Mouse (Mus musculus) MEL (cell line): Measurements from ENCODE around the gene Mettl26.

Source experiments
- CHD2 ChIP-seq: IDR thresholded peaks from 2 replicates; pipeline ENCODE4 v1.6.1; 2011; ENCODE audit warnings: low read length, improper control_type of control experiment
- CTCF ChIP-seq, 3 experiments: IDR thresholded peaks in 2 of 3; conservative IDR thresholded peaks in 1 of 3; 2 replicates each; pipeline ENCODE4 v1.5.1; 2011 to 2012; ENCODE audit warnings: low read length in 3 of 3, low read depth in 2 of 3, mild to moderate bottlenecking in 2 of 3, improper control_type of control experiment in 1 of 3, inconsistent platforms in 1 of 3, mixed read lengths in 1 of 3, moderate library complexity in 1 of 3; ENCODE audit not compliant: control insufficient read depth in 1 of 3, insufficient read depth in 1 of 3, poor library complexity in 1 of 3, severe bottlenecking in 1 of 3
- E2F4 ChIP-seq: IDR thresholded peaks from 2 replicates; pipeline ENCODE4 v1.6.1; 2011; ENCODE audit warnings: low read depth, low read length, improper control_type of control experiment, borderline replicate concordance
- EP300 ChIP-seq, 2 experiments: IDR thresholded peaks; 2 replicates each; pipeline ENCODE4 v1.6.1; 2011; ENCODE audit warnings: improper control_type of control experiment in 2 of 2, low read length in 2 of 2, low read depth in 1 of 2, mild to moderate bottlenecking in 1 of 2
- GABPA ChIP-seq: IDR thresholded peaks from 2 replicates; pipeline ENCODE4 v1.6.1; 2012; ENCODE audit warnings: low read depth, mild to moderate bottlenecking, inconsistent platforms, low read length, improper control_type of control experiment, moderate library complexity
- HCFC1 ChIP-seq: IDR thresholded peaks from 2 replicates; pipeline ENCODE4 v1.6.1; 2012; ENCODE audit warnings: low read depth, mild to moderate bottlenecking, inconsistent platforms, low read length, improper control_type of control experiment, moderate library complexity
- JUND ChIP-seq: IDR thresholded peaks from 2 replicates; pipeline ENCODE4 v1.6.1; 2011; ENCODE audit warnings: low read depth, mild to moderate bottlenecking, improper control_type of control experiment, low read length
- POLR2A ChIP-seq, 2 experiments: IDR thresholded peaks; 2 replicates each; pipeline ENCODE4 v1.6.1; 2011 to 2012; ENCODE audit warnings: low read length in 2 of 2, mild to moderate bottlenecking in 2 of 2, control low read depth in 1 of 2, improper control_type of control experiment in 1 of 2, low read depth in 1 of 2, moderate library complexity in 1 of 2; ENCODE audit not compliant: control insufficient read depth in 1 of 2, insufficient read depth in 1 of 2, poor library complexity in 1 of 2
- TBP ChIP-seq: IDR thresholded peaks from 2 replicates; pipeline ENCODE4 v1.8.0; 2011; ENCODE audit warnings: low read depth, low read length, improper control_type of control experiment
- ZNF384 ChIP-seq: IDR thresholded peaks from 2 replicates; pipeline ENCODE4 v1.6.1; 2012; ENCODE audit warnings: low read depth, mild to moderate bottlenecking, inconsistent platforms, low read length, improper control_type of control experiment

DNA sequence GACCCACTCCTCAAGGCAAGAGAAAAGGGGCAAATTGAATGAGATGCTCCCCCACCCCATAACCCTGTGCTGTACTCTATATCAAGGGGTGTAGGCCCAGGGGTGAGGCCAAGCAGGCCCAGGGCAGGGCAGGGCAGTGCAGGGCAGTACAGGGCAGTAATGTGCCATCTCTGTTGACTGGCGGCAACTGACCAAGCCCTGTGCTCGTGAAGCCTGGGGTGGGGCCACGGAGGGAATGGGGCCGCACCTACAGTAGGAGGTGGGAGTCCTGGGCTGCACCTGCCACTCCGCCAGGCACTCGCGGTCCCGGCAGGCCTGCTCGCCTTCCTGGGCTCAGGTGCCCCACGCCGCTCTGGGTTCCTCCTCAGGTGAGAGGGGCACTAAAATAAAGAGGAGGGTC, 9.6 kb upstream of the Mettl26 start:
- TF ChIP-seq JUND = no peak
- TF ChIP-seq CTCF (IDR thresholded peaks at IDR 0.05 in 2 of 3, conservative IDR thresholded peaks at IDR 0.05 in 1 of 3; ENCODE audit: control insufficient read depth in 1 of 3, insufficient read depth in 1 of 3, low read depth in 2 of 3, low read length in 3 of 3, poor library complexity in 1 of 3, severe bottlenecking in 1 of 3) = no peak
- TF ChIP-seq POLR2A (IDR thresholded peaks at IDR 0.05; ENCODE audit: control insufficient read depth in 1 of 2, insufficient read depth in 1 of 2, low read depth in 1 of 2, low read length in 2 of 2, poor library complexity in 1 of 2) = no peak
- TF ChIP-seq CHD2 = no peak
- TF ChIP-seq HCFC1 = no peak
- no peak for TF ChIP-seq ZNF384
- no peak for TF ChIP-seq E2F4
- no peak for TF ChIP-seq GABPA
- TF ChIP-seq EP300 (IDR thresholded peaks at IDR 0.05; ENCODE audit: low read depth in 1 of 2, low read length in 2 of 2) = no peak
- no peak for TF ChIP-seq TBP
